Mouse (Mus musculus) right cerebral cortex, postnatal 36 days (tissue): Measurements from ENCODE around the gene A4galt.
"Not testable (repeated sequence)": the region's sequence is repeated elsewhere in the genome, so short reads cannot be mapped to it uniquely, and the experiment has no call there.

Experiments
- DNase-seq, 2 experiments: peaks; one replicate each; pipeline ENCODE4 v3.0.0; 2022; ENCODE audit warnings: low spot score in 2 of 2, mixed read lengths in 1 of 2

The A4galt gene

GRCm38 (mm10) chr15:83251176-83252004 lies at the start of gene A4galt:
Gene A4galt (minus strand): TSS chr15:83251774.
- peak in 1 of 2 experiments; percentile 15 for DNase-seq

GRCm38 (mm10) chr15:83299916-83300582 lies 48.5 kb upstream of the A4galt start:
- no peak for DNase-seq

- no peak for DNase-seq
Observed at GRCm38 (mm10) chr15:83299450-83299849, 47.9 kb upstream of the A4galt start.

- no peak for DNase-seq
Observed at GRCm38 (mm10) chr15:83298810-83299209, 47.2 kb upstream of the A4galt start.

GRCm38 (mm10) chr15:83298313-83298712 lies 46.7 kb upstream of the A4galt start:
- no peak for DNase-seq

- DNase-seq, result no peak
Observed at GRCm38 (mm10) chr15:83296771-83297311, 45.3 kb upstream of the A4galt start.

- no peak for DNase-seq
Observed at GRCm38 (mm10) chr15:83296050-83296449, 44.5 kb upstream of the A4galt start.

GRCm38 (mm10) chr15:83294954-83295353 lies 43.4 kb upstream of the A4galt start:
- no peak for DNase-seq

- no peak for DNase-seq
Observed at GRCm38 (mm10) chr15:83293706-83294645, 42.4 kb upstream of the A4galt start.

- no peak for DNase-seq
Observed at GRCm38 (mm10) chr15:83293144-83293543, 41.6 kb upstream of the A4galt start.

GRCm38 (mm10) chr15:83292261-83293056 lies 40.9 kb upstream of the A4galt start:
- DNase-seq, result no peak

- no peak for DNase-seq
Observed at GRCm38 (mm10) chr15:83290899-83291298, 39.3 kb upstream of the A4galt start.

GRCm38 (mm10) chr15:83284828-83285227 lies 33.3 kb upstream of the A4galt start:
- no peak for DNase-seq

- no peak for DNase-seq
Observed at GRCm38 (mm10) chr15:83282397-83282796, 30.8 kb upstream of the A4galt start.

GRCm38 (mm10) chr15:83281303-83281702 lies 29.7 kb upstream of the A4galt start:
- DNase-seq, result no peak

GRCm38 (mm10) chr15:83278579-83278978 lies 27.0 kb upstream of the A4galt start:
- DNase-seq, result no peak

GRCm38 (mm10) chr15:83277451-83277850 lies 25.9 kb upstream of the A4galt start:
- DNase-seq, result peak; percentile 27 to 70

- not testable (repeated sequence) for DNase-seq
Observed at GRCm38 (mm10) chr15:83274237-83274636, 22.7 kb upstream of the A4galt start.

GRCm38 (mm10) chr15:83273017-83273416 lies 21.4 kb upstream of the A4galt start:
- DNase-seq, result no peak

- DNase-seq, result not testable (repeated sequence)
Observed at GRCm38 (mm10) chr15:83271221-83271620, 19.6 kb upstream of the A4galt start.

- DNase-seq, result not testable (repeated sequence)
Observed at GRCm38 (mm10) chr15:83269985-83270384, 18.4 kb upstream of the A4galt start.
